Mouse (Mus musculus): ENCODE measurements around the gene Edem3. TPM values are rescaled to one million over a fixed set of nuclear protein-coding genes. Genes with fewer than 3 reads are reported as not detected.

Edem3 gene
- polyA plus RNA-seq (2012; rRNA removed) = 11.5 and 14.2 TPM in 2 replicates

GRCm38 (mm10) chr1:151754881-151755659 is at the start of gene Edem3:
TSS of gene Edem3 (plus strand) at chr1:151755371.

Other genes starting within 250 kb of the Edem3 start
- gene Fam129a, start 184.2 kb upstream of the Edem3 start, polyA plus RNA-seq (2012; rRNA removed) = 14.0 and 14.1 TPM in 2 replicates

Data from ovary, adult 2 months (tissue).